Mouse (Mus musculus): ENCODE measurements around the gene Eps8l3.
"Not testable (repeated sequence)": the region's sequence is repeated elsewhere in the genome, so short reads cannot be mapped to it uniquely, and the experiment has no call there.

The Eps8l3 gene

DNA sequence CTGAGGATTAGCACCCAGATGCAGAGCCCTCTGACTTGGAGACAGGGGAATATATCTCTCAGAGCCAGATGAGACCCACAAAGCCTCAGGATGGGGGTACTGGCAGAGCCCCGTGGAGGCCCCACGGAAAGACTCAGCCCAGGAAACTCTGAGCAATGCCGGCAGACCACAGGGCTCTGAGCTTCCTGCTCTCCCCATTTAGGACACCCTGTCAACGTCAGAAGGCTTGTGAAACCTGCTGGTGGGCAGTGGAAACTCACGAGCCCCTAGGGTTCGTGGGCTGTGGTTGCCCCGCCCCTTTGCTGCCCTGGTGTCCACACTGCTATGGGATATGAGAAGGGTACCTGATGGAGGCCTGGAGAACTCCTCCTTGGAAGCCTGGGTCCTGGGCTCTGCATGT lies 24.2 kb upstream of the Eps8l3 start:
- no peak for ATAC-seq (ENCODE audit: low TSS enrichment)

DNA sequence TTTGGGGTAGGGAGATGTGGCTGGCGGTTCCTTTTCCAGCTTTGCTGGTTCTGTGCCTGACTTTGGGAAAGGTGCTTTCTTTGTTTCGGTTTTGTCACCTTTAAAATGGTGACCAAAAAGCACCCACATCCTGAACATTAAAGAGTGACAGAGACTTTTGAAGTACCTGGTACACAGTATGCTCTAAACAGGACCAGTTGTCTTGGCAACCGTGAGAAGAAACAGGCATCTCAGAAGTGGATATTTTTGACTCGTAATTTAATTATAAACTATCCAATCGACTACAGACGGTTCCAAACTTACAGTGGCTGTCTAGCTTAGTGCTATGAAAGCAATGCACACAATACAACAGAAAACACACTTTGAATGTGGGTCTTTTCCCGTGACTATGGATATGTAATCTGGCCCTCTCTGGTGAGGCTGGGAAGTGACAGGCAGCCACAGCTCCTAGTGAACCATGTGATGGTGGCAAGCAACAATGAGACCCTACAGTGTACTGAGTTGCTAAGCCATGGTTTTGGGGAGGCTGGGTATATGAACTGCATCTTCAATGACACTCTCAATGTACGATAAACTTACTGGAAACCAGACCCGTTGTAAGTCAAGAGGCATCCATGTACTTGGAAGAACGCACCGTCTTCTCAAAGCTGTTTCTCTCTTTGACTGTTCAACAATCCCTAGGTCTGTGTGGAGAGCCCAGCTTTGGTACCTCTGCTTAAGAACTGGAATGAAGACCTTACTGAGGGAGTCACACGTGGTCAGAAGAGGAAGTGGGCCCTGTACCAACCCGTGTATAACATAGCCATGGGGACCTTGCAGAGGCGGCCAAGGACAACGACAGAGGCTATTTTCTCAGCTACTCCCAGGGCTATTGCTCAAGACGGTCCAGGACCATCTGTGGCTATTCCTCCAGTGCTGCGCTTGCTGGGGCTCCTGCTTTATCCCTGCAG lies 23.5 kb upstream of the Eps8l3 start:
- peak; percentile 66 for ATAC-seq (ENCODE audit: low TSS enrichment)

DNA sequence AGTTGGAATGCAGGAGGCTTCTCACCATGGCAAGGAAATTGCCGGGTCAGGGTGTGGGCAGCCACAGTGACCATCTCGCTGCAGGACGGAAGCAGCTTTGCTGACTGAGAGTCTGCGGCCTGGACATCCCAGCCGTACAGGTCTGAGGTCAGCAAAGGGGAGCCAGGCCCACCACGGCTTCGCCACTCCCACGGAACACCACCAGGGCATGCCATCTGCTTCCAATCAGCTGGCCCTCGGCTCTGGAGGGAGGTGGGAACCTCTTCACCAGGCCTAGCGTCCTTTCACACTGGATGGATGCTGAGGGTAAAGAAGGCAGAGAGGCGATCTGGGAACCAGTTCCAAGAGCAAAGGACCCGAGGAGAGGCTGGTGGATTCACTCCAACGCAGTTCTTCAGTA lies 21.7 kb upstream of the Eps8l3 start:
- no peak for ATAC-seq (ENCODE audit: low TSS enrichment)

DNA sequence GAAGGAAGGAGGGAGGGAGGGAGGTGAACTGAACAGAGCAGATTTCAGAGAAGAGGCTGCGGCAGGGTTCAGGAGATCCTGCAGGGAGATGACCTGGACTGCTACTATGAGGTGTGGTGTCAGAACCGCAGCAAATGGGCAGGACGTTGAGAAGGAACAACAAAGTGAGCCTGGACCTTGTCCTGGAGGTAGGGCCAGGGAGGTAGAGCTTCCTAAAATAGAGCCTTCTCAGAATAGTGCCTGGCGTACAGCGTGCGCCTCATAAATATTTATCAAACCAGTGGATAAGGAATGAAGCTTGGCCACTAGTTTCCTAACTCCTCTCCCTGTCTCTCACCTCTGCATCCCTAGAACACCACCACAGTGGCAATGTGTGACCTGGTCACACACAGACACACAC lies 19.4 kb upstream of the Eps8l3 start:
- no peak for ATAC-seq (ENCODE audit: low TSS enrichment)

DNA sequence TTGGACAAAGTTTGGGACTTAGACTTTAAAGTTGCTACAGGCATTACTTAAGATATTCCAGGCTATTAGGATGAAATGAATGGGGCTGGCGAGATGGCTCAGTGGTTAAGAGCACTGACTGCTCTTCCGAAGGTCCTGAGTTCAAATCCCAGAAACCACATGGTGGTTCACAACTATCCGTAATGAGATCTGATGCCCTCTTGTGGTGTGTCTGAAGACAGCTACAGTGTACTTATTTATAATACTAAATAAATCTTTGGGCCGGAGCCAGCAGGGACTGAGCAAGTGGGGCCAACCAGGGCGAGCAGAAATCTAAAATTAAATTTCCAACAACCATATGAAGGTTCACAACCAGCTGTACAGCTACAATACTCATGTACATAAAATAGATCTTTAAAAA lies 15.5 kb upstream of the Eps8l3 start:
- ATAC-seq (ENCODE audit: low TSS enrichment): not testable (repeated sequence)

DNA sequence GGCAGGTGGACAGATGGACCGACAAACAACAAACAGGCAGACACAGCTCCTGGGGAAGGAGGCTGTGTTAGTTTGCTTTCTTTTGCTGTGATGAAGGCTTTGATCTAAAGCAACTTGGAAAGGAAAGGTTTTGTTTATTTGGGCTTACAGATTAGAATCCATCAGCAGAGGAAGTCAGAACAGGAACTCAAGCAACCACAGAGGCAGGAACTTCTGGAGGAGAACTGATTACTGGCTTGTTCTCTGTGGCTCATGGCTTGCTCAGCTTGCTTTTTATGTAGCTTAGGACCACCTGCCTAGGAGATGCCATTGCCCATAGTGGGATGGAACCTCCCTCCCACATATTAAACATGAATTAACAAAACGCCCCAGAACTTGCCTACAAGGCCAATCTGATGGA lies 14.6 kb upstream of the Eps8l3 start:
- no peak for ATAC-seq (ENCODE audit: low TSS enrichment)

DNA sequence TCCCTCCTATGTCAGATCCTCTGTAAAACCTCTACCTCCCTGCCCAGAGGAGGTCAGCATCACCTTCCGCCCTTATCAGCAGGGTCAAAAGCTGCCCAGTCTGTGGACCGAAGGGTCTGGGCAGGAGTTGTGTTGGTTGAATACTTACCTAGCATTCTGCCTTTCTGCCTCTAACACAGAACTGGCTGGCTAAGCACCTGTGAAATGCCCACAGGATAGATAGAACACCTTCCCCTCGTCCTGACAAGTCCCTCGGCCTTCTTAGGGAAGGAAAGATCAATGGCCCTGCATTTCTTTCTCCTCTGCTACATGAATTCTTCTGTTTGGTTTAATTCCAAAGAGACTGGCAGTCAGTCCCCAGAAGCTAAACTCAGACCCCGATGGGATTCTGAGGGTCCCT lies 13.6 kb upstream of the Eps8l3 start:
- no peak for ATAC-seq (ENCODE audit: low TSS enrichment)

DNA sequence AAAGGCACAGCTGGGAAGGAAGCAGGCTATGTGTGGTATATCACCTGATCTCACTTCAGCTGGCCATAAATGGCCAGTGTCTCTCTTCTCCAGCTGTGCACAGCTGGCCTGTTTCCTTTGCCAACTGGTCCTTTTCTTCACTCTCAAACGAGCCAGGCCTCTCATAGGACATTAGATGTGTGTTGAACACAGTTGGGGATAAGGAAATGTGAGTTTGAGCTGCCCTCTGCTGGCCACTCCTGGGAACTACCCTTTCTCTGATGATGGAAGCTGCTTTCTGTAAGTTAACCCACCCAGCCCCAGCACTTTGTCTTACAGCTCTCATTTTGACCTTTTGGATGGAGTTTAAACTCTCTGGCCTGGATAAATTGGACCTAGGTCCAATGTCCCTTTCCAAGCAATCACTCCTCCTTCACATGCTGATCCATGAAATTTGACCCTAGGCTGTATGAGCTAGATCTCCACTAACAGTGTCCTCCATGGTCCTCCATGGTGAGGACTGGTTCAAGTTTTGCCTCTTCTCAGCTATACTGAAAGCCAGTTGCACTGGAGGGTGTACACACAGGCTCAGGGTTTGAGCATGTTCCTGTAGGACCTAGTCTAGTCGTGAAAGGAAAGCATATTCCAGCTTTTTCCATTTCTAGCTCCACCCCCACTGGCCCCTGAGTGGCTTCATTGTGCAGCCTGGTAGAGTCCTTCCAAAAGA lies 13.0 kb upstream of the Eps8l3 start:
- peak; percentile 72 for ATAC-seq (ENCODE audit: low TSS enrichment)

DNA sequence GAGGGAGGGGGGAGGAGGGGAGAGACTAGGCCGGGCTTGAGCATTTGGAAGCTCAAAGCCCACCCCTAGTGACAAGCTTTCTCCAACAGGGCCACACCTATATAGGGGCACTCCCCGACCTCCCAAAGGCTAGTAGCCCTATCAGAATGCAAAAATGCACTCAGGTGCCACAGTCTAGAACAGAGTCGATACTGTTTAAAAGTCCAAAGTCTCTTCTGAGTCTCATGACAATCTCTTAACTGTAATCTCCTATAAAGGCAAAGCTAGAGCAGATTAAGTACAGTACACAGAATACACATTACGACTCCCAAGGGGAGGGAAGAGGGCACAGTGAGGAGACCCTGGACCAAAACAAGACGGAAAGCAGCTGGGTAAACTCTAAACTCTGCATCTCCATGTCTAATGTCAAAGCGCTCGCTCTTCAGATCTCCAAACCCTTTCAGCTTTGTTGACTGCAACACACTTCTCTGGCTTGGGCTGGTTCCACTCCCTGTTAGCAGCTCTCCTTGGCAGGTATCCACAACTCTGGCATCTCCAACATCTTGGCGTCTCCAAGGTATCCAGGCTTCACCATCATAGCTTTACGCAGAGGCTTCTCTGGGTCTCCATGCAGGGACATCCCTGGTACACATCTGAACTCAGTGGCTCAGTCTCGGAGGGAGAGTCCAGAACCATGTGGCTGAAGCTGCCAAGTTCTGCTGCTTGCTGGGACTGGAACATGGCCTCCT lies 11.5 kb upstream of the Eps8l3 start:
- no peak for ATAC-seq (ENCODE audit: low TSS enrichment)

DNA sequence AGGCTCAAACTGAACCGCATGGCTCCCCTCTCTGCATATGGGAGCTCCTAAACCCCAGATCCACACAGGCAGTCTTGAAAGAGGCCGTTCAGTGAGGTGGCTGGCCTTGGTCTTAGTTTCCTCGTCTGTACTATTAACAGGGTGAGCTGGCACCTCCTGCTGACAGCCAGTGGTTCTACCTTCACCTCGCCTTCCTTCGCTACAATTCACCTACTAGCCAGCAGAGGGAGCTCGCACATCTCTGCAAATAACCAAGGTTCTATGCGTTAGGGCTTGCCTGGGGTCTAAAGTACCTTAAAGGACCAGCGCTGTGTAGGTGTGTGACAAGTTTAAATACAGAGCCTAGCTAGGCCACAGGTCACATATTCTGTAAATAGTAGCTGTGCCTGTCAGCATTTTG lies 9.9 kb upstream of the Eps8l3 start:
- peak; percentile 69 for ATAC-seq (ENCODE audit: low TSS enrichment)

DNA sequence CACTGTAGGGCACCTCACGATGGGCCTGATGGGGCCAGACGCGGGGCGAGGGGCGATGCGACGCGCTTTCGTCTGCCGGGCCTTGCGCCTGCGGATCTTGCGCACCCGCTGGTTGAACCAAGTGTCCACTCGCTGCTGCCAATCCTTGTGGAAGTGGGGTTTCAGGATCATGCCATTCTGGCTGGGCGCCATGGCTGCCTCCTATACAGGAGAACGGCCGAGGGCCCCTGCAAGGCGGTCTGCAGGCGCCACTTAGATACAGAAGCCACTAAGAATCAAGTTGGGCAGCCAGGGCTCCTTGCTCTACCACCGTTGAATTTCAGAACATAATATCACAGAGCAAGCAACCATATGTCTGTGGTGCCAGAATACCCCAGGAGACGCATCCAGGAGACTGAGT lies 8.6 kb upstream of the Eps8l3 start:
- no peak for ATAC-seq (ENCODE audit: low TSS enrichment)

DNA sequence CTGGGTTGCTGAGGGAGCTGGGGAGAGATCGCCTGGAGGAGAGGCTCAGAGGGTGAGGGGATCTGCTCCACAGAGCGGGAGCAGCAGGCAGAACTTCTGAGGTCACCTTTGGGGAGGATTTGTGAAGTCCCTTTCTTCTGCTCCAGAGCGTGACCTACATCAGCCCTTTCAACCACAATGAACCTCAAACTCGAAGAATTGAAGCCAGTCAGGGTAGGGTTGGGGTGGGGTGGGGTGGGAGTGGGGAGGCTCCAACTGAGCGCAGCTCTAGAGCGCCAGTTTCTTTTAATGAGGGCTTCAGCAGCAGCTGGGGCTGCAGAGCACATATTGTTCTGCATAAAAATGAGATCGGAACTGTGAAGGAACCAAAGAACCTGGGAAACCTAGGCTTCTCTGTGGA lies 7.9 kb upstream of the Eps8l3 start:
- peak; percentile 60 for ATAC-seq (ENCODE audit: low TSS enrichment)

DNA sequence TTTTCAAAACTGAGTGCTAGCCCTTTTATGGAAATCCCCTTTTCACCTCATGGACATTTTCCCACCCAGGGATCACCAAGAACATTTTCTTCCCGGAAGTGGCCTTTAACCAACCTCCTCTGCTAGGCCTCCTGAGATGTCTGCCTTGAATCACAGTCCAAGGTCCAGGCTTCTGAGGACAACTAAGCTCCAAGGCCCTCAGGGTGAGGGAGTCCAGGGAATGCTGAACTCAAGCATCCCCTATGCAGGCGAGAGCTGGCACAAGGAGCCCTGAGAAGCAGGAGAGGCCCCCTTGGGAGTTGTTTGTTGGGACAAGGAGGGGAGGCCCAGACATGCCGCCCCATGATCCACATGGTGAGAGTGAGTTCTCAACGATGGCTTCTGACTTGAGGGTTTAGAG lies 7.1 kb upstream of the Eps8l3 start:
- ATAC-seq (ENCODE audit: low TSS enrichment): no peak

DNA sequence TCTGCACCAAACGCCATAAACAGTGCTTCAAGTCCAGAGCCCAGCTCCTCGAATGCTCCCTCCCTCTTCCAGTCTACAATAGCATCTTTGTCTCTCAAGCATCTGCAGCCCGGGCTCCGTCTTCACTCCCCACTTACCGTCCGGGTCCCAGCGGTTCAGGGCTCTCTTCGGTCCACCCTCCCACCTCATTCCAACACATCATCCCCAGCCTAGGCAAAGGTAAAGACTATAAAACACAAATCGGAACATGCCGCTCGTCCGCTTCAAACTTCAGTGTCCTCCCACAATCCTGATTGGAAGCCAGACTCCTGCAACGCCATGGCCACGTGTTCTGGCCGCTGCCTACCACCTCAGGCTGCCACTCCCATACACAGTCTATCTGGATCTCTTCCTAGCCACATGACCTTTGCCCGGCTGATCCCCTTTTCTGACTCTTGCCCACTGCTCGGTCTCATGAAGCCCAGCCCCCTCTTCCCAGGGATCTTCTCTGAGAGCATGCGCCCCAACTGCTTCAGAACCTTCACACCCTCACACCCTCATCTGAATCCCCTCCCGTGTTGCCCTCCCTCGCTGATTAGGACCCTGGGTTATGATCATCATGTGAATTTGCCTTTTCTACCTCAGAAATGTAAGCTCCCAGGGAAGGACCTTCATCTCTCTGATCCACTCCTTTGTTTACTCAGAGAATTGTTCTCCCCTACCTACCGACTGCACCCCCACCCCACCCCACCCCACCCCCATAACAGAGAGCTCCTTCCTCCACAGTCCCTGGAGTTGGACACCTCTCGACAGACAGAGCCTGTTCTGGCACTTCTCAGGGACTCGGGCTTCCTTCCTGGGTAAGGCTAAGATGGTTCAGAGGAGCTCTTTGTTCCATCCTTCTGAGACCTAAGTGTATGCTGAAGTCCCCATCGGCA lies 3.4 kb upstream of the Eps8l3 start:
- no peak for ATAC-seq (ENCODE audit: low TSS enrichment)

DNA sequence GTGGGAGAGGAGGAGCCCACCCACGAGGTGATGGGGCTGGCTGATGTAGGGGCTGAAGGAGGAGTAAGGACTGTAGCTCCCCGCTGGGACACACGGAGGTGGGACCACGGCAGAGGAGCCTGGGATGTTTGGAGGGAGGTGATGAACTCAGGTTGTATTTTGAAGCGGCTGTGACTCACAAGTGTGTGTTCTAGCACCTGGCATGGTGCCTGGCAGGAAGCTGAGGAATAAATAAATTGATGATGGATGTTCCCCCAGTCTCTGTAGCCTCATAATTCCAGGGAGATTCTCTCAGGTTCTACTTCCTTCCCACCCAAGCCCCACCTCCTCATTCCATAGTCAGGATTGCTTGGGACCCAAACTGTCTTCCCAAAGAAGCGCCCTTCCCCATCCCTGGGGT lies 1.8 kb upstream of the Eps8l3 start:
- no peak for ATAC-seq (ENCODE audit: low TSS enrichment)

DNA sequence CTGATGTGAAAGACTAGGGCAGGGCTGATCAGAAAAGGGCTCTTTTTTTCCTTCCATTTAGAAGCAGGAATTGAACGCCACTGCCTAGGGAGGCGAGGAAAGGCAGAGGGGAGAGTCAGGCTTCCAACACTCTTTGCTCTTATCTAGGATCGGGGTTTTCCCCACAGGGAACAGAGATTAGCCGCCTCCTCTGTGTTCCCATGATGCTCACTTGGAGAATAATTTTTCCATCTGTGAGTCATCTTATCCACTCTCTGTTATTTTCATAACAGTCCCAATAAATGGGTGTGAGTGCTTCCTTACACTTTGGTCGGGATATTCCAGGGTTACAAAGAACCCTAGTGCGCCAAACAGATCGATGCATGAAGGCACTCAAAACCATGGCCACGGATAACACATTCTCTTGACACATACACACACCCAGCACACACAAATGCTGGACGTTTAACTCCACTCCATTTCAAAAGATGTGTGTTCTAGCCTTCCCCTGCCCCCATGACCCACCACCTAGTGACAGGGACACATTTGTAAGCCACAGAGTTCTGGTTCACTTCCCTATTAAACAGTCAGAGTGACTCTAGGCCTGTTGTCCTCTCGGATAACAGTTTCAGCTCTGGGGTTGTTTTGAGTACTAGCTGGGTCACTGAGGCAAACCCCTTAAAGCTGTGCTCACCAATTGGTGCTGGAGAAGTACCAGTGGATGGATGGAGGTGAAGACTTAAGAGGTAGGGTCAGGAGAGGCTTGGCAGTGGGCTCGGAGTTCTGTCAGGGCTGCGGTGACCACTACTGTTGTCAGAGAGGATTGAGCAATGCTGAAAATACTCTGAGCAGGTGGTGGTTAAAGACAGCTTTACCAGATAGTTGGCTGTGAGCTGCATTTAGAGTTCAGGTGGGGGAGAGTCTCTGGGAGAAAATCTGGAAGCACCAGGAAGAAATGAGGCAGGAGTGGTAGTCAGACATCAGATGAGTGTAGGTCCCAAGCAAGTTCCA lies 1.0 kb downstream of the Eps8l3 start:
- ATAC-seq (ENCODE audit: low TSS enrichment): no peak

DNA sequence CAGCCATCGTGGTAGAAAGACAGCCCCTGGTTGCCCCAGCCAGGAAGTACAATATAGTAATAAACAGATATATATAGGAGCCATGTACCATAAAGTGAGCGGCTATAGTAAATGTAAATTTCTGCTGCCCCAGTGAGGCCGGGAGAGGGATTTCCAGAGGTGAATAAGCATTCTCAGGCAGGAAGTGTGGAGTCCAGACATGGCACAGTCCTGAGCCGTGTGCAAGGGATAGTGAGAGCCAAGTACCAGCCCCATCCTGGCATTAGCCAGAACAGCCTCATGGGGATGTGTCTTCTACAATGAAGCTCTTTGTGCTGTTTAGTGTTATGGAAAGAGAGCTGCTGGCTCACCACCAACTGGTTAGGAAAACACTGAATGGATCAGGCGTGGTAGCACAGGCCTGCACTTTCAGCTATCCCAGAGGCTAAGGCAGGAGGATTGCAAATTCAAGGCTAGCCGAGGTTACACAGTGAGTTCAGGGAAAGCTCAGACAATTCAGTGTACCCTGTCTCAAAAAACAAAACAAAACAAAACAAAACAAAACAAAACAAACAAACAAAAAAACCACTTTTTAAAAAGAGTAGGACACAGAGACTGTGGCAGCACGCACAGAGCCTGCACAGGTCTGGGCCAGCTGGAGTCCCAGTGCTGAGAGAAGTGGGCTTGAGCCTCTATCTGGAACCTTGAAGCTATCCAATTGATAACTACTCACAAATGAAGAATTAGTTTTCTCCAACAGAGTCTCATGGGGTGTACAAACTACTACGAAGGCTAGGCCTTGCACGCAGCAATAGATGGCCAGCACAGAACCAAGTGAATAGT lies 10.9 kb downstream of the Eps8l3 start:
- peak; percentile 91 for ATAC-seq (ENCODE audit: low TSS enrichment)

DNA sequence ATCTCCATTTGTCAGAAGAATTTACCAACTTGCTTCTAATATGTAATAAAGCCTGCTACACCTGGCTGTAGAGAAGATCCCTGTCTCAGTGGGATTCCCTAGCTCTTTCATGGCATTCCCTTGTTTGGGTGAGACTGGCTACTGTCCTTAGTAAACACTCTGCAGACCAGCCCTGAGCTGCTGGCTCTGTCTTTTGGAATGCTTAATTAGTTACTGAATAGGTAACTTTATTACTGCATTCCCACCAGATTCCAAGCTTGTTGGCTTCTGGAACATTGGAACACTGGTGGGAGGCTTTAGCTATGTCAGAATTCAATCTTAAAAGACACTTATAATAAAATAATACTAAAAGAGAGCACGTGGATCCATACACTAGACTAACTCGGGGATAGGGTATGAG lies 12.2 kb downstream of the Eps8l3 start:
- ATAC-seq (ENCODE audit: low TSS enrichment): not testable (repeated sequence)

DNA sequence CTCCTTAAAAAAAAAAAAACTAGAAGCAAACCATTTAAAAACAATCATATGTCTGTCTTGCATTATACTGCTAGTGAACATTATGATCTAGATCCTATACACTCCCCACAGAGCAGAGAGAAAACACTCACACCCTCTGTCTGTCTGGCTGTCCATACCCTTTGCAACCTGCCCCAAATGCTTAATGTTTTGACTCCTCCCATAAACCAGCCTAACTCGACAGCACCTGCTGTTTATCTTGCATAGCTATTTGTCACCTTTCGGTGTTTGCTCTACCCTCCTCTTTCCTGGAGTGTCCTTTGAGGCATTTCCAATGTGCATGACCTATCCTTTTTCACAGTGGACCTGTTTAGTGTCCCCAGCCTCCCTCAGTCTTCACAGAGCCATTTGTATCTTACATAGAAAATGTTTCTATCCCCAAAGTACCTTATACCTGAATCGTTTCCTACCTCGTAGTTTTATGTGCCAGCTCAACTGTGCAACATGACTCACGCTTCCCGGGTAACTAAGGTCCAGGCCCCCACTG lies 18.2 kb downstream of the Eps8l3 start:
- peak; percentile 27; the same call in 1 of the 2 replicates for ATAC-seq (ENCODE audit: low TSS enrichment)
